Mouse (Mus musculus) monocyte, adult 2 months (primary cell): ENCODE measurements around the gene Gm3629.
"Not testable (repeated sequence)": the region's sequence is repeated elsewhere in the genome, so short reads cannot be mapped to it uniquely, and the experiment has no call there.

ENCODE experiments used
- DNase-seq, 2 experiments: peaks; one replicate each; pipeline ENCODE4 v3.0.0; 2022; ENCODE audit warnings: low spot score in 2 of 2, low read depth in 1 of 2

Gene Gm3629

DNA sequence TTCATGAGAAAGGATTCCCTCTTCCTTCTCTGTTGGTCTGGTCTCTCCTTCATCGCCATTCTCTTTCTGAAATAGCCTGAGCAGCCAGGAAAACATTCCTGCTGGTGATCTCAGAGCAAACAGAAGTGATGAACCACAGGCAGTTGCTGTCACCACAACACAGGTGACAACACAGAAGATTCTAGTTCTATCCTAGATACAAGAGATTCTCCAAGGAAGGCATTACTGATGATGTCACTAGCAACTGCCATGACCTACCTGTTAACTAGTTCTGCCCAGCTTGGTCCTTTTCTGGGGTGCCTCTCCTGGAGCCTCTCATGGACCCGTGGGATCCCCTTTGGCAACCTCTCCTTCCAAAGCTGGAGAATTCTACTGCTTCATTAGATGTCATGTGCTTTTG, at the start of gene Gm3629:
TSS of gene Gm3629 (minus strand) at position 101 of the 400 bp plus-strand sequence.
- not testable (repeated sequence) for DNase-seq

DNA sequence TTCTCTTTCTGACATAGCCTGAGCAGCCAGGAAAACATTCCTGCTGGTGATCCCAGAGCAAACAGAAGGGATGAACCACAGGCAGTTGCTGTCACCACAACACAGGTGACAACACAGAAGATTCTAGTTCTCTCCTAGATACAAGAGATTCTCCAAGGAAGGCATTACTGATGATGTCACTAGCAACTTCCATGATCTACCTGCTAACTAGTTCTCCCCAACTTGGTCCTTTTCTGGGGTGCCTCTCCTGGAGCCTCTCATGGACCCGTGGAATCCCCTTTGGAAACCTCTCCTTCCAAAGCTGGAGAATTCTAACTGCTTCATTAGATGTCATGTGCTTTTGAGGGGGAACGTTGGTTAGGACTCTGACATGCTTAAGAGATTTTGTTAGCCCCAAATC, 31.9 kb upstream of the Gm3629 start, which contains the start of gene Gm3460:
TSS of gene Gm3460 (minus strand) at position 101 of the 400 bp plus-strand sequence.
- DNase-seq, result not testable (repeated sequence)

DNA sequence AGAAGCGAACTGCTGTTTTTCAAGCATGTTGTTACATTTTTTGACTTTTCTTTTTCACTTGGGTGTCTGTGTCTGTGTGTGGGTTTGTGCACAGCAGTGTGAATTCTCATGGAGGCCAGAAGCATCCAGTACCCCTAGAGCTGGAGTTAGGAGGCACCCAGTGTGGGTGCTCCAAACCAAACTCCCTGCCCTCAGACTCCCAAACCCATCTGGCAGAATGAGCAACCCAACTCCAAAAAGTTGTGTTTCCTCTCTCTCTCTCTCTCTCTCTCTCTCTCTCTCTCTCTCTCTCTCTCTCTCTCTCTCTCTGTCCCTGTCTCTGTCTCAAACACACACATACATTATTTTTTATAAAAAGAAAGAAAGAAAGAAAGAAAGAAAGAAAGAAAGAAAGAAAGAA, 16.0 kb upstream of the Gm3629 start:
- DNase-seq, result not testable (repeated sequence)

DNA sequence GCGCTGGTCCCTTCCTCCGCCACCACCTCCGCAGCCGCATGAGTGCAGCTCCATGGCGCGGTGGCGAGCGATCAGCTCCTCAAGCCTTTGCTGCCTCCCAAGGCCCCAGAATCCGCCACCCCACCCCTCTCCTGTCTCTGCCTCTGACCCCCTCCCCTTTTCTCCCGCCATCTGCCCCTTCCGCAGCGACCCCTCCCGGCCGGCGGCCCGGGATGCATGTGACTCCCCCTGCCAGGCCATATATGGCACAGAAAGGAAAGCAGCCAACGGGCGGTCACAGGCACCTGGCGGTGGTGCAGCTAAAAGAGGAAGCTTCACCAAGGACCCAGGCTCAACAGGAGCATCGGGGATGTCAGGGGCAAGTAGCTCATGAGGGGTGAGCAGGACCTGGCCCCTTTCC, 14.6 kb upstream of the Gm3629 start:
- not testable (repeated sequence) for DNase-seq

DNA sequence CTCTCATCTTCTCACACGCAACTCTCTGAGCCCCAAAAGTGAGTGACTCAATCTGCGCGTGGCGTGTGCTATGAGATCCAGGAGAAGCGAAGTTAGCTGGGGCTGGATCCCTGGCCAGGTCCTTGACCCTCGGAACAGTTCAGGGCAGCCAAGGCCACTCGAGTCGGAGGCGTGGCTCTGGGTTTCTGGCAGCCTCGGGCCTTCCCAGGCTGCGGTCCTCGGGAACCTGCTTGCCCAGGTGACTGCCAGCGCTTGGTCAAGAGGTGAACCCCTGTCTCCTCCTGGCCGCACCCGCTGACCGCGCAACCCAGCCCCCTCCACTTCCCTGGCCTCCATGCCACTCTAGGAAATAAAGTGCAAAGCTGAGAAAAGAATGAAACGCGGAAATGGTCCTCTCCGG, 14.1 kb upstream of the Gm3629 start:
- DNase-seq, result not testable (repeated sequence)

DNA sequence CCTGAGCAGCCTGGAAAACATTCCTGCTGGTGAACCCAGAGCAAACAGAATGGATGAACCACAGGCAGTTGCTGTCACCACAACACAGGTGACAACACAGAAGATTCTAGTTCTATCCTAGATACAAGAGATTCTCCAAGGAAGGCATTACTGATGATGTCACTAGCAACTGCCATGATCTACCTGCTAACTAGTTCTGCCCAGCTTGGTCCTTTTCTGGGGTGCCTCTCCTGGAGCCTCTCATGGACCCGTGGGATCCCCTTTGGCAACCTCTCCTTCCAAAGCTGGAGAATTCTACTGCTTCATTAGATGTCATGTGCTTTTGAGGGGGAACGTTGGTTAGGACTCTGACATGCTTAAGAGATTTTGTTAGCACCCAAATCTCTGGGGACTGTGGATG, 53.2 kb downstream of the Gm3629 start, which contains the start of gene Gm8356:
TSS of gene Gm8356 (minus strand) at position 101 of the 400 bp plus-strand sequence.
- DNase-seq, result not testable (repeated sequence)
